Comparison of ENCODE assay signal across 8 mouse cellular contexts in genomic region chr11:55204159-55204596, GRCm38 (mm10). TPM values are rescaled to one million over a fixed set of nuclear protein-coding genes. Genes with fewer than 3 reads are reported as not detected.
DNase-seq lines count a peak whose midpoint lies in the region; ATAC-seq and TF ChIP-seq lines count a peak whose summit lies in the region.

Slc36a1 (plus strand) TSS chr11:55204350.

- H3K4me3 ChIP-seq in forebrain, embryonic 15.5 days = peak within 1 kb of the TSS; percentile 92
- peak within 1 kb of the TSS; percentile 76 for H3K4me3 ChIP-seq in layer of hippocampus, adult 2 months
- H3K4me3 ChIP-seq in lung, embryonic 14.5 days (ENCODE audit: low read depth, low read length) = peak within 1 kb of the TSS; percentile 82
- H3K4me3 ChIP-seq in olfactory bulb, adult 2 months (ENCODE audit: insufficient read depth, low read depth, low read length) = peak within 1 kb of the TSS; percentile 84
- H3K4me3 ChIP-seq in thymus, adult 2 months (ENCODE audit: control insufficient read depth, insufficient read depth, low read length) = peak within 1 kb of the TSS; percentile 88

- H3K27ac ChIP-seq in forebrain, embryonic 15.5 days (replicated peaks) = 0 out of 2 replicates have a peak within 1 kb of the TSS, but pooled peaks have one; percentile 2
- H3K27ac ChIP-seq in layer of hippocampus, adult 2 months = peak within 1 kb of the TSS; percentile 92
- no peak within 1 kb of the TSS for H3K27ac ChIP-seq in lung, embryonic 14.5 days (ENCODE audit: low read depth)
- H3K27ac ChIP-seq in olfactory bulb, adult 2 months (ENCODE audit: insufficient read depth, low read depth, low read length) = peak within 1 kb of the TSS; percentile 9; the same call in 1 of the 2 replicates
- no peak within 1 kb of the TSS for H3K27ac ChIP-seq in thymus, adult 2 months (ENCODE audit: control insufficient read depth, insufficient read depth, low read length)

- no peaks in the 10 kb centered on the region for H3K36me3 ChIP-seq in forebrain, embryonic 15.5 days
- no peaks in the 10 kb centered on the region for H3K36me3 ChIP-seq in lung, embryonic 14.5 days (ENCODE audit: insufficient read depth)
- no peaks in the 10 kb centered on the region for H3K36me3 ChIP-seq in thymus, adult 2 months (ENCODE audit: control insufficient read depth, insufficient read depth, low read length)

- 0% methylated on average over 29 of the region's 31 CpGs for WGBS in forebrain, embryonic 15.5 days
- under 1% methylated on average over 31 of the region's 31 CpGs for WGBS in lung, embryonic 14.5 days
- 1% methylated on average over 31 of the region's 31 CpGs for WGBS in olfactory bulb, adult 2 months
- under 1% methylated on average over 31 of the region's 31 CpGs for WGBS in thymus, adult 2 months

- H3K4me2 ChIP-seq in forebrain, embryonic 15.5 days (replicated peaks) = peak within 1 kb of the TSS; percentile 95
- H3K4me2 ChIP-seq in lung, embryonic 14.5 days = peak within 1 kb of the TSS; percentile 99

- TF ChIP-seq POLR2A in olfactory bulb, adult 2 months (IDR thresholded peaks at IDR 0.05; ENCODE audit: insufficient read depth, low read depth, low read length) = peak; percentile 54; the same call in 1 of the 2 replicates
- TF ChIP-seq POLR2A in thymus, adult 2 months (IDR thresholded peaks at IDR 0.05; ENCODE audit: control insufficient read depth, extremely low read depth, insufficient read depth, low read length, poor library complexity) = peak; percentile 50; the same call in 1 of the 2 replicates

- peak within 1 kb of the TSS; percentile 85 for H3K9ac ChIP-seq in forebrain, embryonic 15.5 days (replicated peaks)
- peak within 1 kb of the TSS; percentile 72 for H3K9ac ChIP-seq in lung, embryonic 14.5 days

- peak; percentile 96 for ATAC-seq in forebrain, embryonic 15.5 days (replicated peaks)
- peak; percentile 90 for ATAC-seq in lung, embryonic 14.5 days (ENCODE audit: insufficient read depth)

- H3K9me3 ChIP-seq in forebrain, embryonic 15.5 days = no peaks in the 10 kb centered on the region
- no peaks in the 10 kb centered on the region for H3K9me3 ChIP-seq in lung, embryonic 14.5 days (ENCODE audit: low read depth, low read length)

- no peaks in the 10 kb centered on the region for H3K27me3 ChIP-seq in forebrain, embryonic 15.5 days
- peaks cover 4% of the 10 kb centered on the region; the same call in 1 of the 2 replicates for H3K27me3 ChIP-seq in lung, embryonic 14.5 days (ENCODE audit: insufficient read depth, low read length)
- H3K27me3 ChIP-seq in thymus, adult 2 months (ENCODE audit: control insufficient read depth, insufficient read depth, low read length) = no peaks in the 10 kb centered on the region

- intact Hi-C loops in heart, postnatal 36 days (cut with DNase I) = loop anchor here (1.0 to 5.0 kb wide), 4 partner anchors 33 to 242 kb away; no protein-coding TSS in a partner anchor

- TF ChIP-seq CTCF in layer of hippocampus, adult 2 months (conservative IDR thresholded peaks at IDR 0.05) = peak; percentile 99
- TF ChIP-seq CTCF in lung, embryonic 14.5 days (IDR thresholded peaks at IDR 0.05; ENCODE audit: low read depth) = peak; percentile 99
- peak; percentile 93 for TF ChIP-seq CTCF in olfactory bulb, adult 2 months (IDR thresholded peaks at IDR 0.05; ENCODE audit: insufficient read depth, low read depth, low read length)
- peak; percentile 97 for TF ChIP-seq CTCF in thymus, adult 2 months (IDR thresholded peaks at IDR 0.05; ENCODE audit: borderline replicate concordance, control insufficient read depth, extremely low read depth, insufficient read depth, low read length, poor library complexity)

- DNase-seq in ES-CJ7 (ENCODE audit: low read depth, low spot score) = peak; percentile 94
- DNase-seq in cerebellum, adult 11 months = peak; percentile 94
- DNase-seq in heart, postnatal 36 days = peak; percentile 96 to 99
- DNase-seq in layer of hippocampus, adult 2 months (ENCODE audit: low spot score in 2 of 2) = peak; percentile 95 to 98
- DNase-seq in lung, embryonic 14.5 days = peak; percentile 98
- DNase-seq in thymus, adult 2 months = peak; percentile 98

- H3K4me1 ChIP-seq in forebrain, embryonic 15.5 days = peaks cover 13% of the 10 kb centered on the region
- H3K4me1 ChIP-seq in lung, embryonic 14.5 days (ENCODE audit: insufficient read depth) = 0 out of 2 replicates have a peak, but pooled peaks cover 5% of the 10 kb centered on the region
- H3K4me1 ChIP-seq in olfactory bulb, adult 2 months (ENCODE audit: control insufficient read depth, insufficient read depth, low read length) = peaks cover 7% of the 10 kb centered on the region; the same call in 1 of the 2 replicates
- H3K4me1 ChIP-seq in thymus, adult 2 months (replicated peaks; ENCODE audit: control insufficient read depth, insufficient read depth, low read length) = no peaks in the 10 kb centered on the region

RNA-seq across cellular contexts. Expression of gene Slc36a1, which starts in this region (rescaled TPM):
- polyA plus RNA-seq in forebrain, embryonic 15.5 days (2015; fragmentation: Nextera tagmentation; extraction: Ambion mirVana) = 2.6 and 3.0 TPM in 2 replicates
- 10 to 100 TPM in 1 of 2 experiments, 1 to 10 TPM in 1; 9.4 to 10.5 TPM for total RNA-seq in heart, postnatal 36 days (2021)
- total RNA-seq in layer of hippocampus, adult 2 months (2021) = 10 to 100 TPM; 52.1 to 55.3 TPM
- 1.9 and 2.4 TPM in 2 replicates for polyA plus RNA-seq in lung, embryonic 14.5 days (2014; fragmentation: Nextera tagmentation; extraction: Ambion mirVana)
- not detected in 2 replicates for polyA plus RNA-seq in olfactory bulb, adult 2 months (2012; ENCODE audit: insufficient read depth, insufficient read length, low replicate concordance, missing spikeins)
- polyA plus RNA-seq in thymus, adult 2 months (2012; rRNA removed) = 60.3 and 65.3 TPM in 2 replicates

Comparison
In these comparisons a context has a peak if more than half of its experiments do, and no peak if none do; other contexts are left out.
1. RNA of gene Slc36a1 (total RNA-seq): 52.1 to 55.3 TPM in layer of hippocampus, adult 2 months; 9.4 to 10.5 TPM in heart, postnatal 36 days; every median in the first group is over 4 times any median in the second.
2. H3K27ac ChIP-seq: peak in forebrain, embryonic 15.5 days (single experiment), layer of hippocampus, adult 2 months (single experiment) and olfactory bulb, adult 2 months (single experiment); none in lung, embryonic 14.5 days (single experiment) and thymus, adult 2 months (single experiment).
3. Peak in every context shown above with its lines, with median percentiles within 50 percentile points of each other: DNase-seq, H3K4me3 ChIP-seq and CTCF ChIP-seq.